Mouse (Mus musculus) C2C12 (cell line): ENCODE measurements at regions not wholly inside any gene's neighbourhood (a gene's known extent, or its start where the extent isn't known, plus 50 kb on each side); places are given as distances from the start of the nearest gene placed in this dataset.

Experiments used
- CEBPB ChIP-seq: IDR thresholded peaks from one replicate; pipeline ENCODE4 v1.6.1; 2011; ENCODE audit warnings: low read depth, mild to moderate bottlenecking, control low read depth, moderate library complexity
- CTCF ChIP-seq: IDR thresholded peaks from one replicate; pipeline ENCODE4 v1.5.1; 2011; ENCODE audit not compliant: control insufficient read depth, insufficient read depth, insufficient read length

DNA sequence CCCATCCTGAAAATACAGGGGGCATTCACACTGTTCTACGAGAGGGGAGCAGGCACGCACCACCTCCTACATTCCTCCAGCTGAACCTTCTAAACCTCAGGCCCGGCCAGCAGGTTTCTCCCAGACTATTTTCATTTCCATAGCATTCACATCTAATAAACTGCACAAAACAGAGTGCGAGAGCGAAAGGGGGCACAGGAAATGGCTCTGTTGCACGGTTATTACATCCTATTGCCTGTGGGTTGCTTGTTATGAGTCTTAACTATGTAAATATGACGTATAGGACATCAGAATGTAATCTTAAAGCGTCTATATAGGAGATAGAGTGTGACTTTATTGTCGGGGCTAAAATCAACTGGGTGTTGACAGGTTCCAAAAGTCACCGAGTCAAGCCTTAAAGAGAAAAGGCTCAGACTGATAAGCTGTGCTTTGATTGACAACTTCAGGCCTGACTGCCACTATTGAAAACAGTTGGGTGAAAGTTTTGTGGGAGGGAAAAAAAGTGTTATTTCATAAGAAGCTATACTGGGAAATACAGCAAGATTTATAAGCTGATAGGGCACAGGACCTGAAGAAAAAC lies 121.5 kb upstream of the Cep162 start:
- no peak for TF ChIP-seq CTCF
- no peak for TF ChIP-seq CEBPB
